Mouse (Mus musculus) liver, embryonic 16.5 days (tissue): ENCODE results near the gene Pde6c. TPM values are rescaled to one million over a fixed set of nuclear protein-coding genes. Genes with fewer than 3 reads are reported as not detected.

Source experiments
- ATAC-seq: fragments of 200-750 bp; cut with Nextera tagmentation; 2 replicates; pipeline ENCODE4 v1.8.0; 2017; ENCODE audit warnings: low read depth, mild to moderate bottlenecking, moderate number of reproducible peaks, moderate library complexity
- H3K27ac ChIP-seq: fragments of 300-500 bp; sonication (generic); 2 replicates; pipeline ENCODE4 v1.5.1; 2014; ENCODE audit warnings: mild to moderate bottlenecking, low read length
- H3K27me3 ChIP-seq: fragments of 300-500 bp; sonication (generic); 2 replicates; pipeline ENCODE4 v1.6.1; 2014; ENCODE audit warnings: low read depth, low read length, mixed read lengths; ENCODE audit not compliant: control insufficient read depth, insufficient read depth
- H3K36me3 ChIP-seq: fragments of 300-500 bp; sonication (generic); 2 replicates; pipeline ENCODE4 v1.6.1; 2014; ENCODE audit warnings: mild to moderate bottlenecking; ENCODE audit not compliant: control insufficient read depth, insufficient read depth
- H3K4me1 ChIP-seq: fragments of 300-500 bp; sonication (generic); 2 replicates; pipeline ENCODE4 v1.6.1; 2014; ENCODE audit warnings: low read depth, low read length, mixed read lengths; ENCODE audit not compliant: control insufficient read depth
- H3K4me2 ChIP-seq: fragments of 300-500 bp; sonication (generic); 2 replicates; pipeline ENCODE4 v1.6.1; 2014; ENCODE audit warnings: low read depth, low read length, mixed read lengths
- H3K4me3 ChIP-seq: fragments of 300-500 bp; sonication (generic); 2 replicates; pipeline ENCODE4 v1.5.1; 2014; ENCODE audit warnings: low read depth, mild to moderate bottlenecking, low read length
- H3K9ac ChIP-seq: fragments of 300-500 bp; sonication (generic); 2 replicates; pipeline ENCODE4 v1.6.1; 2014; ENCODE audit warnings: low read depth, low read length
- H3K9me3 ChIP-seq: fragments of 300-500 bp; sonication (generic); replicated peaks from 2 replicates; pipeline ENCODE4 v1.6.1; 2016; ENCODE audit warnings: low read length; ENCODE audit not compliant: control insufficient read depth
- WGBS: fragments of 180-500 bp; shearing (Covaris S2); extraction: QIAGEN DNeasy Blood & Tissue Kit; methylation state at CpG from one replicate; pipeline ENCODE4 v1.1.7; 2014; ENCODE audit not compliant: insufficient replicate concordance; 5-methylcytosine and 5-hydroxymethylcytosine counted together
- polyA plus RNA-seq: library from polyadenylated mRNA; unstranded; fragments of >200 nt; fragmentation: Nextera tagmentation; extraction: Ambion mirVana; gene quantifications from 2 replicates; pipeline ENCODE4 v1.2.1, GENCODE M21; 2015

The Pde6c gene
- polyA plus RNA-seq, 1 experiment from 2014 or later: 7.1 TPM

- no peaks in the 10 kb centered on the region for H3K9me3 ChIP-seq
- no peak overlapping the region for H3K9ac ChIP-seq
- no peak overlapping the region for H3K27ac ChIP-seq
- no peaks in the 10 kb centered on the region for H3K27me3 ChIP-seq
- no peaks in the 10 kb centered on the region for H3K4me1 ChIP-seq
- no peak for ATAC-seq
- WGBS: 65% methylated on average over 4 of the region's 4 CpGs
- H3K4me3 ChIP-seq: no peak overlapping the region
- H3K4me2 ChIP-seq: no peak overlapping the region
- H3K36me3 ChIP-seq: no peaks in the 10 kb centered on the region
These were observed 24.7 kb upstream of the Pde6c start for GRCm38 (mm10) chr19:38107871-38108270.

- Histone ChIP-seq H3K27ac (no peak overlapping the region), H3K27me3 (no peaks in the 10 kb centered on the region)
- 72% methylated on average over 15 of the region's 15 CpGs for WGBS
These were observed 22.9 kb upstream of the Pde6c start for GRCm38 (mm10) chr19:38109506-38110242.

GRCm38 (mm10) chr19:38111056-38111455 is 21.5 kb upstream of the Pde6c start:
- 55% methylated on average over 8 of the region's 8 CpGs for WGBS
- H3K27ac ChIP-seq: no peak overlapping the region

More at GRCm38 (mm10) chr19:38109506-38110242, 22.9 kb upstream of the Pde6c start:
- no peaks in the 10 kb centered on the region for H3K9me3 ChIP-seq
- H3K4me2 ChIP-seq: no peak overlapping the region
- no peaks in the 10 kb centered on the region for H3K36me3 ChIP-seq
- no peak for ATAC-seq
- no peak overlapping the region for H3K9ac ChIP-seq
- no peaks in the 10 kb centered on the region for H3K4me1 ChIP-seq
- H3K4me3 ChIP-seq: no peak overlapping the region

GRCm38 (mm10) chr19:38112575-38112974 is 20.0 kb upstream of the Pde6c start:
- H3K27ac ChIP-seq: no peak overlapping the region
- H3K9ac ChIP-seq: no peak overlapping the region
- no peak for ATAC-seq
- 38% methylated on average over 4 of the region's 4 CpGs for WGBS
- H3K9me3 ChIP-seq: no peaks in the 10 kb centered on the region
- H3K4me2 ChIP-seq: no peak overlapping the region
- no peaks in the 10 kb centered on the region for H3K27me3 ChIP-seq
- no peak overlapping the region for H3K4me3 ChIP-seq
- H3K4me1 ChIP-seq: no peaks in the 10 kb centered on the region
- H3K36me3 ChIP-seq: no peaks in the 10 kb centered on the region

More at GRCm38 (mm10) chr19:38111056-38111455, 21.5 kb upstream of the Pde6c start:
- Histone ChIP-seq H3K9ac (no peak overlapping the region), H3K27me3 (no peaks in the 10 kb centered on the region), H3K9me3 (no peaks in the 10 kb centered on the region), H3K4me3 (no peak overlapping the region), H3K36me3 (no peaks in the 10 kb centered on the region), H3K4me2 (no peak overlapping the region), H3K4me1 (no peaks in the 10 kb centered on the region)
- ATAC-seq: no peak

GRCm38 (mm10) chr19:38114834-38115491 is 17.6 kb upstream of the Pde6c start:
- Histone ChIP-seq H3K4me2 (no peak overlapping the region), H3K36me3 (no peaks in the 10 kb centered on the region), H3K4me3 (no peak overlapping the region), H3K9me3 (no peaks in the 10 kb centered on the region), H3K9ac (no peak overlapping the region), H3K27me3 (no peaks in the 10 kb centered on the region), H3K27ac (no peak overlapping the region), H3K4me1 (no peaks in the 10 kb centered on the region)
- peak; percentile 36; the same call in 1 of the 2 replicates for ATAC-seq
- WGBS: 58% methylated on average over 7 of the region's 7 CpGs

GRCm38 (mm10) chr19:38120123-38120760 is 12.3 kb upstream of the Pde6c start:
- peak; percentile 47; the same call in 1 of the 2 replicates for ATAC-seq
- Histone ChIP-seq H3K4me1 (no peaks in the 10 kb centered on the region), H3K9me3 (no peaks in the 10 kb centered on the region), H3K9ac (no peak overlapping the region), H3K4me2 (no peak overlapping the region), H3K27me3 (peaks cover 19% of the 10 kb centered on the region), H3K36me3 (no peaks in the 10 kb centered on the region), H3K27ac (no peak overlapping the region), H3K4me3 (no peak overlapping the region)
- WGBS: 62% methylated on average over 5 of the region's 5 CpGs

- no peak for ATAC-seq
- H3K36me3 ChIP-seq: no peaks in the 10 kb centered on the region
- 17% methylated on average over 9 of the region's 9 CpGs for WGBS
- peak overlapping the region; percentile 51 for H3K4me3 ChIP-seq
- H3K4me2 ChIP-seq: no peak overlapping the region
- H3K27ac ChIP-seq: peak overlapping the region; percentile 57
- peak overlapping the region; percentile 47 for H3K9ac ChIP-seq
- H3K9me3 ChIP-seq: no peaks in the 10 kb centered on the region
- no peaks in the 10 kb centered on the region; the same call in 1 of the 2 replicates for H3K4me1 ChIP-seq
- H3K27me3 ChIP-seq: peaks cover 20% of the 10 kb centered on the region
These were observed 8.7 kb upstream of the Pde6c start for GRCm38 (mm10) chr19:38123921-38124320.

- ATAC-seq: peak; percentile 78
- no peaks in the 10 kb centered on the region for H3K36me3 ChIP-seq
- H3K4me2 ChIP-seq: peak overlapping the region; percentile 50
- no peaks in the 10 kb centered on the region; the same call in 1 of the 2 replicates for H3K4me1 ChIP-seq
- H3K9ac ChIP-seq: peak overlapping the region; percentile 63
- peak overlapping the region; percentile 96 for H3K27ac ChIP-seq
- H3K4me3 ChIP-seq: peak overlapping the region; percentile 51
- 1% methylated on average over 38 of the region's 77 CpGs for WGBS
- H3K27me3 ChIP-seq: peaks cover 20% of the 10 kb centered on the region
- no peaks in the 10 kb centered on the region for H3K9me3 ChIP-seq
These were observed 8.0 kb upstream of the Pde6c start for GRCm38 (mm10) chr19:38124401-38125218.
